Comparison of ENCODE assay signal across 8 mouse cellular contexts in genomic region chr6:36819019-36819783, GRCm38 (mm10). TPM values are rescaled to one million over a fixed set of nuclear protein-coding genes. Genes with fewer than 3 reads are reported as not detected.
DNase-seq lines count a peak whose midpoint lies in the region; ATAC-seq lines count a peak whose summit lies in the region.

No protein-coding gene starts in this region.

- no peaks in the 10 kb centered on the region for H3K9me3 ChIP-seq in hindbrain, embryonic 10.5 days
- H3K9me3 ChIP-seq in stomach, embryonic 14.5 days (ENCODE audit: control insufficient read depth, low read depth, low read length): 0 out of 2 replicates have a peak, but pooled peaks cover 2% of the 10 kb centered on the region

- peak; percentile 99 for DNase-seq in 3T3-L1 (ENCODE audit: low read depth, low spot score)
- peak; percentile 57 to 71 for DNase-seq in cerebellum, adult 18-20 months
- peak; percentile 73 to 80 for DNase-seq in frontal cortex, postnatal 14 days (ENCODE audit: low spot score in 2 of 2)
- DNase-seq in hindbrain, embryonic 10.5 days (ENCODE audit: low spot score): no peak
- peak; percentile 91 for DNase-seq in layer of hippocampus, adult 9-11 months
- DNase-seq in lung, postnatal 10 days: peak; percentile 87
- DNase-seq in spleen, adult 12 weeks (ENCODE audit: low spot score): no peak

- H3K4me3 ChIP-seq in hindbrain, embryonic 10.5 days: no peak overlapping the region
- H3K4me3 ChIP-seq in stomach, embryonic 14.5 days (ENCODE audit: low read depth, low read length): no peak overlapping the region

- peak overlapping the region; percentile 11 for H3K4me2 ChIP-seq in stomach, embryonic 14.5 days (replicated peaks; ENCODE audit: low read depth, low read length)

- H3K27ac ChIP-seq in hindbrain, embryonic 10.5 days: peak overlapping the region; percentile 17; the same call in 1 of the 2 replicates
- H3K27ac ChIP-seq in stomach, embryonic 14.5 days (ENCODE audit: low read length): peak overlapping the region; percentile 81

- H3K27me3 ChIP-seq in hindbrain, embryonic 10.5 days (ENCODE audit: insufficient read depth, poor library complexity, severe bottlenecking): no peaks in the 10 kb centered on the region
- no peaks in the 10 kb centered on the region for H3K27me3 ChIP-seq in stomach, embryonic 14.5 days (ENCODE audit: control insufficient read depth, insufficient read depth, low read length)

- peak; percentile 94 for ATAC-seq in stomach, embryonic 14.5 days (ENCODE audit: insufficient number of reproducible peaks, insufficient read depth, low FRiP score, low read depth)

- no peak overlapping the region for H3K9ac ChIP-seq in stomach, embryonic 14.5 days (replicated peaks; ENCODE audit: low read depth, low read length)

- peaks cover 10% of the 10 kb centered on the region; the same call in 1 of the 2 replicates for H3K4me1 ChIP-seq in hindbrain, embryonic 10.5 days (replicated peaks)
- peaks cover 13% of the 10 kb centered on the region; the same call in 1 of the 2 replicates for H3K4me1 ChIP-seq in stomach, embryonic 14.5 days (ENCODE audit: control insufficient read depth, insufficient read depth, low read length)

- WGBS in hindbrain, embryonic 10.5 days: 63% methylated on average over 8 of the region's 8 CpGs
- WGBS in stomach, embryonic 14.5 days: 8% methylated on average over 8 of the region's 8 CpGs

- no peaks in the 10 kb centered on the region for H3K36me3 ChIP-seq in hindbrain, embryonic 10.5 days
- H3K36me3 ChIP-seq in stomach, embryonic 14.5 days (ENCODE audit: control insufficient read depth, insufficient read depth, low read length): no peaks in the 10 kb centered on the region

RNA-seq across cellular contexts. Expression of gene Ptn, which starts 9.2 kb away (rescaled TPM):
- 232 and 295 TPM in 2 replicates for polyA plus RNA-seq in hindbrain, embryonic 10.5 days (2016; fragmentation: Nextera tagmentation; extraction: Ambion mirVana)
- 432 and 471 TPM in 2 replicates for polyA plus RNA-seq in stomach, embryonic 14.5 days (2014; fragmentation: Nextera tagmentation; extraction: Ambion mirVana)

Comparison
In these comparisons a context has a peak if more than half of its experiments do, and no peak if none do; other contexts are left out.
1. DNase-seq: peak in 3T3-L1 (single experiment), cerebellum, adult 18-20 months (2 of 2), frontal cortex, postnatal 14 days (2 of 2), layer of hippocampus, adult 9-11 months (single experiment) and lung, postnatal 10 days (single experiment); none in hindbrain, embryonic 10.5 days (single experiment) and spleen, adult 12 weeks (single experiment).